Mouse (Mus musculus): ENCODE measurements at regions not wholly inside any gene's neighbourhood (a gene's known extent, or its start where the extent isn't known, plus 50 kb on each side); places are given as distances from the start of the nearest gene placed in this dataset.

DNA sequence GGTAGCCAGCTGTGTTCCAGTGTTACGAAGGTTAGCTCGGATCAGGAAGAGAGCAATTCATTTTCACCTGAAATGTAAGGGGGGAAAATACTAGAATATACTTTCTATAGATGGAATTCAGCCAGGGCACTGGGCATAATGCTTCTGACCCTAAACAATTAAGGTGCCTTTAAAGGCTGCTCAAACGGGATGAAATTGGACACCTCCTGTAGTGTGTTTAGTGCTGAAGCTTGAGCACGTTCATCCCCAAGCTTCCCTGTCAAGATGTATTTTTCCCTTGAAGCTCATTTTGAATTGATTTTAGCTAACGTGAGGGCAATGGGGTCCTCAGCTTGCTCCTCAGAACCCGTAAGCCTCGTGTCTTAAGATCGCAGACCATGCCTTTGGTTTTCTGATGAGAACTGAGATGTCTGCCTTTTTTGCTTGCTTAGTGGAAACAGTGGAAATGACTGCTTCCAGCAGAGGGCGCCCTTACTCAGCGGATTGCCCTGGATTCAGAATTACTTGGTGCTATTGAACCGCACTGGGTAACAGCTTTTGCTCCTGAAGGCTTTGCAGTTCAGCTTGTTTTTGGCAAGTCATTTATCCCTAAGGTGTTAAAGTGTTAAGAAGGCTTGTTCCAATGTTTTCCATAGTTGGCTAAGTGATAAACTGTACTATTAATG lies 74.6 kb upstream of the Fermt1 start:
- peak; percentile 65 to 76 for DNase-seq
- intact Hi-C loops (cut with DNase I) = loop anchor here (5.0 kb wide), 2 partner anchors 997 to 1467 kb away; no protein-coding TSS in a partner anchor

DNA sequence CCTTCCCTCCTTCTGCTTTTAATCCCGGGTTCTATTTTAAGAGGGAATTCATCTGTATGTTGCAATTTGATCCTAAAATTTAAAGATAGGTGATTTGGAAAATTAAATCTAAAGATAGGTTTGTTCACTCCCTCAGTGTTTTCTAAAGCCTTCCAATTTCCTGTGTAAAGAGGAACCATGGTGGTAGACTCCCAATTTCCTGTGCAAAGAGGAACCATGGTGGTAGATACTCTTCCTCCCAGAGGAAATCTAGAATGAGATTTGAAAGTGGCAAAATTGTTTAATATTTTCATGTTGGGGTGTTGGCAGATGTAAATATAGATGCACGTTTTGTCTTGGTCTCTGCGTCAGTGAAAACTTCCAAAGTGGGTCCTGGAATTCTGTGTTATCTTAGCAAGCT lies 75.5 kb upstream of the Fermt1 start:
- DNase-seq = no peak
- intact Hi-C loops (cut with DNase I) = loop anchor here (5.0 kb wide), 2 partner anchors 996 to 1466 kb away; no protein-coding TSS in a partner anchor

DNA sequence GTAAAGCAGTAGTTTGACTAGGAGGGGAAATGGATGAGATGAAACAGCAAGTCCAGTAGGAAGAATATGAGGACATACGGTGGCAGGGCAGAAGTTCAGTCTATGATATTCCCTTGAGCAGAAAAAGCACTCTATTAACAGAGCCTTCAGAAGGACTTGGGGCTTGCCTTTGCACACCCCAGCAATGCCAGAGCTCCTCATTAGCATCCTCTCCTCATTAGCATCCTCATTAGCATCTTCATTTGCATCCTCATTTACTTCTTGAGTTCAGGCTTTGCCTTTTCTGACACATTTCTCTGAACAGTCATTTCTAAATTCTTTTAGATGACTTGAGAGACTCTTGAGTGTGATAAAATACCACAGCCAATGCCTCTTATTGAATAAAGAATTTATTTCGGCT lies 81.3 kb upstream of the Fermt1 start:
- intact Hi-C loops (cut with DNase I) = no loop called here

DNA sequence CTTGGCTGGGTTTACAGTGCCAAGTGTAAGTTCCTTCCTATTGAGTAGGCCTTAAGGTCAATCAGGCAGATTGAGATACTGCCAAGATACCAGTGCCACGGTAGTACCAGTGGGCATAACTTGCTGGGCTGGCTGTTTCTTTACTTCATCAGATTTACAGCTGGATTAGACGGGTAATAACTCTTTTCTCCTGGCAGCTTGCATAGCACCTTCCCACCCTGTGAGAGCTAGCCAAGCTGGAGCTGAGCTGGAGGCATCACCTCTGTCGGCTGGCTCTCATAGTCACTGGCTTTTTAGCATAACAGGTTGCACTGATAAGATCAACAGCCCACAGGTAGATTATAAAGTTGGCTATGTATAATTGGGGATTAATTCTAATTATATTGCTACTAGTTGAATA lies 89.7 kb upstream of the Fermt1 start:
- no peak for DNase-seq
- intact Hi-C loops (cut with DNase I) = no loop called here

More for the DNA sequence above, 81.3 kb upstream of the Fermt1 start:
- DNase-seq = no peak

DNA sequence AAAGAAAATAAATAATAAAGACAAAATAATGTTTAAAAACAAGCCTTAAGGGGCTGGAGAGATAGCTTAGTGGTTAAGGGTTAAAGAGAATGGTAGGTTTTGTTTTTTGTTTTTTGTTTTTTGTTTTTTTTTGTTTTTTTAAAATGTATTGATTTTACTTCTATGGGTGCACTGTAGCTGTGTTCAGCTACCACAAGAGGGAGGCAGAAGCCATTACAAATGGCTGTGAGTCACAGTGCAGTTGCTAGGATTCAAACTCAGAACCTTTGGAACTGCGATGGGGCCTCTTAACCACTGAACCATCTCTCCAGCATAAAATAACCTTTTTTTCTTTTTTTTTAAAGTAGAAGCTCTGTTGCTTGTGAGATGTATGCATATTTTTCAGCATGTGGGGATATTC lies 95.0 kb upstream of the Fermt1 start:
- intact Hi-C loops (cut with DNase I) = no loop called here
- no peak for DNase-seq

DNA sequence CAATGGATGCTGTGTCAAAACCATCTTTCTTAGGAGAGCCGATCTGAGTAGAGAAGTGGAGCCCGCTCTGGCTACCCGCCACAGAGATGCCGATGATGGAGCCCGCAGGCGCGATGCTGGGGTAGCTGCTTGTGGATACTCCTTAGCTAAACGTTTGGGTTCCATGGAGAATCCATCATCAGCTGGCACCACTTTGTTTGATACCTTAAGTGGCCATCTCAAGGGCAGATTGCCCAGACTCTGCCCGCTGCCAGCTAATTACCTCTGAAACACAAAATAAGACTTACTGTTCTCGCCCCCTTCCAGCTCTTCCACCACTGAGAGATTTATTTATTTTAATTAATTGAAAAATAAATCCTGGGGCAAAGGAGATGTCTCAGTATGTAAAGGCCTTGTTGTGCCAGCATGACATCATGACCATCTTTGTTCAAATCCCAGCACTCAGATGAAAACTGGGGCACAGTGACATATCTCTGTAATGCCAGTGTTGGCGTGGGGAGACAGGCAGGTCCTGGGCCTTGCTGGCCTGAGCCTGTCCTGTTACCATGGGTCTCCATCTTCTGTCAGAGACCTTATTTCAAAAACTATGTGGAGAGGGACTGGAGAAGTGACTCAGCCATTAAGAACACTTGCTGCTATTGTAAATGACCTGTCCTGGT lies 132.1 kb upstream of the Fermt1 start:
- no peak for DNase-seq
- intact Hi-C loops (cut with DNase I) = no loop called here

DNA sequence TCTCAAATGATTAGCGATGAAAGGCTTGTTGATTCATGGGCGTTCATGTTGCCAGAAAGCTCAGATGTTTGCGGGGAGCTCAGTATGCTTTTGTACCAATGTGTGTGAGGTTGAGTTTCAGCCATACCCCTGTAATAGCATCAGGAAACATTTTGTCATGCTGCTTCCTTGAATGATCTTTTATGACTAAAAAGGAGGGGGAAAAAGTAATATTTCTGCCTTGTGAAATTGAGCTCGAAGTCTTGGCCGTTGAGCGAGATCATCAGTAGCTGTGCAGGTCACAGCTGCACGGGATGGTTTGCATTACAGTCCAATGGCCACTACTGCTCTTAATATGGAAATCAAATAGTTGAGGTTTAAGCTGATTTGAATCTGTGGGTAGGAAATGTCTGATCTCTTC lies 145.3 kb upstream of the Fermt1 start:
- no peak for DNase-seq
- intact Hi-C loops (cut with DNase I) = no loop called here

DNA sequence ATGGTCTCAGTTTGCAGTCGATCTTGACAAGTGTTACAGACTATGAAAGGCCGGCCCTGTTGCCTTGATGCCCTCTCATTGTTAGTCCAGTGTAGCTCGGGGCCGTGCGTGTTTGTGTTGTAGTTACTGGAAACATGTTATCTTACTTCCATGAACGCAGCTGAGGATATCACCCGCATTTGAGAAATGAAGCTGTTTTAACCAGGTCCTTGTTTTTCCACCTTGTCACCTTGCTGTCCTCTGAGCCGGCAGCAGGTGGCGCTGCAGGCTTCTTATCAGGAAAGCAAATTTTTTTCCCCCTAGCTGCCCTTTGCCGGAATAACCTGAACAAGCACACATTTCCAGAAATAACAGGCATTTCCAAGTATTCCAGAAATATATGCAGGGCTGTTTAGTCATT lies 167.9 kb upstream of the Fermt1 start:
- peak; percentile 48 to 72 for DNase-seq
- intact Hi-C loops (cut with DNase I) = loop anchor here (2.0 to 10.0 kb wide), 3 partner anchors 439 to 1371 kb away; partner anchors contain the start of gene Bmp2

DNA sequence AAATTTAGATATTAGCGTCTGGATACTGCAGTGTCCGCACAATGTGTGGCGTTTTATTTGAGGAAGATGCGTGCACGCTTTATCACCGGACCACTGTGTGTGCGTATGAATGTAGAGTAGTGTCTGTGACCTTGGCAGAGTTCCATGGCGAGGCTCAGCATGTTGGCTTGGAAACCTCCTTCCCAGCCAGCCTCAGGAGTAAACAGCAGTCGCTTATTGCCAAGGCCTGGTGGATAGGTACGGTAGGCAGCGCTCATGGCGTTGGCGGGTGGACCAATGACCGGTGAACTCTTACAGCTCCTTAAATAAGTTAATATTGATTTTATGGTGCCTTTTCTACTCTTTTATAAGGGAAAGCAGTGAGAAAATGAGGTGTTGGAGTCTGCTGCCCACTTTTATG lies 172.9 kb upstream of the Fermt1 start:
- intact Hi-C loops (cut with DNase I) = loop anchor here (10.0 kb wide), 1 partner anchor 1366 kb away; no protein-coding TSS in a partner anchor
- DNase-seq = no peak

DNA sequence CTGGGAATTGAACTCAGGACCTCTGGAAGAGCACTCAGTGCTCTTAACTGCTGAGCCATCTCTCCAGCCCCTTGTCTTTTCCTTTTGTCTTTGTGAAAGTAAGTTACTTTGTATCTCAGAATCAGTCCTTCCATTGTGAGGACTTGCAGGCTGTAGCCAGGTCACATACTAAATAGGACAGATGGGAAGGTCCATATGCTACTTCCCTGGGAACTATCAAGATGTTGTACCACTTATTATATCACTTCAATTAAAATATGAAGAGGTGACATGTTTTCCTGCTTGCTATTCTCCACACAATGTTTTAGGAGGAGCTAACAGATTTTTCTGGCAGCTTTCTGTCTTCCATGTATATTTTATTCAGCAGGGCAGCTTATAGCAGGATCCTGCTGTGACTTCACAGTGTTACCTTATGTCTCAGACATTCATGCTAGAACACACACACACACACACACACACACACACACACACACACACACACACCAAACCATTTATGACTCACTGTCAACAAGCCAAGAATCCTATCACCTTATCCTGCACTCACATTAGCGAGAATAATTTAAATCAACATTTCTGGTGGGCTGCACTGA lies 179.6 kb upstream of the Fermt1 start:
- intact Hi-C loops (cut with DNase I) = no loop called here

DNA sequence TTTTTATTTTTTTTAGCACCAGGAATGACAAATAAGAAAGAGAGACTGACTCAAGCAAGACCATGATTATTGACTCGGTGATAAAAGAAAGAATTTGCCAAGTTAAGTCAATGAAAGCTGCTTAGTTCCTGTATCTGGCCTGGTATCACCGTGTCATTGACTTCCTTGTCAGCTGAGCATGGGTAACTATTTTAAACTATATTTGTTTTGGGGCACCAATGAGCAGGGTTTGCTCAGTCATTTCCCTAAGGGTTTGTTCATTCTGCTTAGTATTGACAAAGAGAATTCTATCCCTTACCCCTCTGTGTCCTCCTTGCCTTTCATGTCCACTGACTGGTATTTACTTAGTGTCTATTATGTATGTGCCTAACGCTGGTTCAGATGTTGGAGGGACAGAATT lies 189.2 kb upstream of the Fermt1 start:
- no peak for DNase-seq
- intact Hi-C loops (cut with DNase I) = no loop called here

More for the DNA sequence above, 179.6 kb upstream of the Fermt1 start:
- DNase-seq = no peak

DNA sequence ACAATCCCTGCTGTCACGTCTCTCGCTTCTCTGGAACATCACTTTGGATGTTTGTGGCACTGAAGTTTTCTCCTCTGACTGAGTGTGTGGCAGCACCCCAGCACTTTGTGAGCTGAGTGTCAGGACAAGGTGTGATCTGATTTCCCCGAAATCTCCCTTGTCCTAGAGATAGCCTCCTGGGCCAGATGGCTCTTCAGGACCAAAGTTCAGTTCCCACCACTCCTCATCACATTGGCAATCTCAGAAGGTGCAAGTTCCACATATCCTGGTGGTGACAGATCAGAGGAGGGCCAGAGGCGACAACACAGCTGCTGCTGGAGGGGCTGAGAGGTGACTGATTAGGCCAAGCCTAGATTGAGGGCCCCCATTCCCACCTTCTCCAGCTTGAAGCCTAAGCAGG lies 193.2 kb upstream of the Fermt1 start:
- DNase-seq = no peak
- intact Hi-C loops (cut with DNase I) = no loop called here

DNA sequence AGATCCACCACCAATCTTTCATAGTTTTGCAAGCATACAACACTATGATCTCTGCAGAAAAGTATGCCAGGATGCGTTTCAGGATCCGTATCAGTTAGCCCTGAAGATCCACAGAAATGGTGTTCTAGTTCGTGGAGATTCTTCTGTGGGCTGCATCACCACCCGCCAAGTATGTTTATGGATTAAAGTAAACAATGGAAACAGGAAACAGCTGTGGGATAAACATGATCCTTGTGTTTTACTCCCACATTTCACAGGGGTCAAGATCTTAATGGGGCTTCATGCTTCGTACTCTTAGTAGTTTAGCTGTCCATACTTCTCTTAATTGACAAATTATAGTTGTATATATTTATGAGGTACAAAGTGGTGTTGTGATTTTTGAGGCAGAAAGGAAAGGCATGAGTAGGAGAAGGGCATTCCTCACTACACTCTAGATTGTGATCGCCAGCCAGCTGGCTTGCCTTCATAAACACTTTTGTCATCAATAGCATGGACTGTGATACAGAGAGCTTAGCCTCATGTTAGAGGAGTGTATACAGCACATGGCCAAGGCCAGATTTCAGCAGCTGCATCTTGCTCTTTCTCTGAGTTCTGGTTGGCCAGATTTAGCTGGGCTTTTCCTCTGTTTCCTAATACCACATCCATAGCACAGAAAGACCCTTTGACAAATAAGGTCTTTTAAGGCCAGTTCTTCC lies 195.8 kb upstream of the Fermt1 start:
- no peak for DNase-seq
- intact Hi-C loops (cut with DNase I) = no loop called here

DNA sequence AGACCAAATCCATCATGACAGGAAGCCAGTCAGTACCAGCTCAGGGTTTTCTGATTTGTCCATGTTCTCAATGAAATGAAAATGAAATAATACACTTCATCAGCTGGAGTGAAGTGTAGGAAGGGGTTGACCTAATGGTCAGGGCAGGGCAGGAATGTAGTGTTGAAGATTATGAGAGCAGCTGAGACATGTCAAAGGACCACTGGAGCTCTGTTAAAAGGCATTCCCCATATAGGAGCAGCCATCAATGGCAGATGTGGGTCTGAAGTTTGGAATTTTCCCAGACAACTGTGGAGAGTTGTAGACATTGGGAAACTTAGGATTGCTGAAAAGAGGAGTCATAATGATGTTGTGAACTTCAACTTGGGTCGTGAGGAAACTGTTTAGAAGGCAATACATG lies 206.8 kb upstream of the Fermt1 start:
- intact Hi-C loops (cut with DNase I) = loop anchor here (10.0 kb wide), 1 partner anchor 572 kb away; no protein-coding TSS in a partner anchor
- DNase-seq = no peak

DNA sequence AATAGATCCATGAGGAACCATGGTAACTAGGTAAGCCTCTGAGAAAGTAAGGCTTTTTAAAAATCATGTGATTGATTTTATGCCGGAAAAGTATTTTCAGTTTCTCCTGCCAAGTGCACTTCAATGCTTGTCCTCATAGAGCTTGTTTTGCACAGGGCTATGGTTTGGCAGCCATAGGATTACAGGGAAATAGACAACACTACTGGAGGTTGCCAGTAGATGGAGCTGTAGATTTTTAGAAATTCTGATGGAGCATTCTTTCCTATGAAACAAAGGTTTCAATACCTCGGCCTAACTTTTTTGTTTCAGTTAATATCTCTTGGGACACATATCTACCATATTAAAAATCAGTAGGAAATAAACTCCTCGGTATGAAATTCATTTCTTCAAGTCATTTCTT lies 210.8 kb upstream of the Fermt1 start:
- peak; percentile 50 to 58 for DNase-seq
- intact Hi-C loops (cut with DNase I) = loop anchor here (2.0 to 10.0 kb wide), 3 partner anchors 396 to 1324 kb away; partner anchors contain the start of gene Bmp2

DNA sequence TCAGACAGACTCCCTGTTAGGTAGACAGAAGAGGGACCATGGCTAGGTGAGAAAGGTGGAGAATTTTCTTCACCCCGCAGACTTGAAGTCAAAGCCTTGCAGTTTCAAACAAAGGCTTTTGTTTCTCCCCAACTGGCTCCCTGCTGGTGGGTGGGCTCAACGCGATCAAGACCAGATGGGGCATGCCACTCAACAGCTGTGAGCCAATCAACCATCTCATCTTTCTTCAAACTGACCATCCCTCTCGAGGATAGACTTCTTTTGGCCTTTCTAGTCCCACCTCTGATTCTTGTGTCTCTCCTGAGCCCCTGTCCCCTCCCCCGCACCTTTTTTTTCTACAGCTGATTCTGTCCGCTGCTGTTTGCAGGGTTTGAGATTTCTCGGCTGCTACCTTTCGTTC lies 212.5 kb upstream of the Fermt1 start:
- intact Hi-C loops (cut with DNase I) = loop anchor here (5.0 to 10.0 kb wide), 2 partner anchors 394 to 567 kb away; partner anchors contain the start of gene Bmp2
- no peak for DNase-seq

DNA sequence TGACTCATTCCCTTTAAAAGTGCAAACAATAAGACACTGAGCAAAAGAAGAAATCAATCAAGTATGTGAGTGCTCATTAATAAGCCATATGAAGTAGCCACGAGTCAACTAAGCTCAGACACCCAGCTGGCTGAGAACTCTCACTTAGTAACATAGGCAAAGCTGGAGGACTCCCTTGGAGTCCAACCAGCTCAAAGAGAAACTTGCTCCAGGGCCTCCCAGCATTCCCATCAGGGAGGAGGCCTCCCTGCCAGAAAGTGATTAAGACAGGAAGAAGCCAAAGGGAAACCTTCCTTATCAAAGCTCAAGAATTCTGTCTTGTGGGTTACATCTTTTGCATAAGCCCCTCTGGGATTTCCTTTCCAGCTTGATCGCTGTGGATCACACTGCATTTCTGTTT lies 213.7 kb upstream of the Fermt1 start:
- peak; percentile 31 to 37 for DNase-seq
- intact Hi-C loops (cut with DNase I) = loop anchor here (5.0 to 10.0 kb wide), 2 partner anchors 393 to 565 kb away; partner anchors contain the start of gene Bmp2

DNA sequence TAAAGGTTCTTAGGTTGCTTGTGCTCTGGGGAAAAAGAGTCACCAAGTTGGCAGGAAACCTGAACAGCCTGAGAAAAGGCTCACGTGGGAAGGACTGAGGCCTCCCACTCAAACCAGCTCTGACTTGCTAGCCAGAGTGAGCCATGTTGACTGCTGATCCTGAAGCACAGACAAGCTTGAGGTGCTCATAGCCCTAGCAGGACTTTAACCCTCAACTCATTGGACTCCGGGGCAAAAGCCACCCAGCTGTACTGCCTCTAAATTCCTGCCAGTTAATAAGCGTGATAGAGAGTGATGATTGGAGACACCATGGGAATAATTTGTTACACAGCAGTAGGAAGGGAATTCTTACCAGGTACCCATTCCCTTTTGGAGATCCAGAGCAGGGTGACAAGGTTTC lies 230.7 kb upstream of the Fermt1 start:
- no peak for DNase-seq
- intact Hi-C loops (cut with DNase I) = no loop called here

DNA sequence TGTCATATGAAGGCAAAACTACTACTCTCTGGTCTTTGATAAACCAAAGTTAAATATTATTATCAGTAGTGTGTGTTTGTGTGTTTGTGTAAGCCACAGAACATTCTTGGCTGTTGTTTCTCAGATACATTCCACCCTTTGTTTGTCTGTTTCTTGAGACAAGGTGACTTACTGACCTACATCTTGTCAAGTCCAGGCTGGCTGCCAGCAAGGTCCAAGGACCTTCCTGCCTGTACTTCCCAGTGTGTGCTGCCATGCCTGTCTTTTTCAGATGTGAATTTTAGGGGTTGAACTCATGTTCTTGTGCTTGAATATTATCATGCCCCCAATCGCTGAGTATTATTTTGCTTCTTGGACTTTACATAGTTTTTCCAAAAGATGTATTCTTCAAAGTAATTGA lies 235.5 kb upstream of the Fermt1 start:
- intact Hi-C loops (cut with DNase I) = no loop called here
- no peak for DNase-seq

DNA sequence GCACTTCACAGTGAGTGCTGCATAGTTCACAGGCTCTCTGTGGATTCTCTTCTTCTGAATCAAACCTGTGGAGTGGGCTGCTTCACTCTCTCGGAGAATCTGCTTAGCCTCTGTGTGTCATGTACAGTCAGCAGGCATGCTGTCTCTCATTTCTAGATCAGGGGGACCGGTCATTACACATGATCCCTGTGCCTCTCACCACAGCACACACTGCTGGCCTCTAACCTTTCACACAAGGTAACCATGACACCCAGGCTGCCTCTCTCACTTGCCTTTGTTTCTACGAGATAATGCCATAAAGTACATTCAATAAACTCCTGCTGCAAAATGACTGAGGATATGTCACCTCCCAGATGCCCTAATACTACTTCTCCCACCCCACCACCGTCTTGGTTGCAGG lies 237.2 kb upstream of the Fermt1 start:
- no peak for DNase-seq
- intact Hi-C loops (cut with DNase I) = no loop called here

DNA sequence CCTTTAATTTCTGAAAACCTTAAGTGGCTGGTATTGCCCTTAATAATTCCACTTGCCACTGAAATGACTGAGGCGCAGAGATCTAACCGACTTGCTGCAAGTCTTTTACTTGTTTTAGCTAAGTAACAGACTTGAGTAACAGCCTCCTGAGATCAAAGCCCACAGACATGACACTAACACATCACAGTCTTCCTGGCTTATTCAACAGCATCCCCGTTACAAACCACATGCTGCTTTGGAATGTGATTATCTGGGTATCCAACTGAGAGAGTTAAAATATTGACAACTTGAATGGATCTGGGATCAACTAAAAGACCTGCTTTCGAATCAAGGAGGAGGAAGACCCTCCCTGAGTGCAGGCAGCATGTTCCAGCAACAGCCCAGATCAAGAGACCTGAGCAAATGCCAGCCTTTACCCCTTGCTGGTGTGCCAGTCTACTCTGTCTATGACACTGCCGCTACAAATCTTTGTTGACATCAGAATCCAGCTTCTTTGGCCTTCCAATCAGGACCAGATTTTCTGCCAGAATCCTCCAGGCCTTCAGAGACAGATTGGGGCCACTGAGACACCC lies 258.7 kb upstream of the Fermt1 start:
- DNase-seq = no peak
- intact Hi-C loops (cut with DNase I) = no loop called here
